Mouse (Mus musculus): ENCODE data around the gene Wtap. TPM values are rescaled to one million over a fixed set of nuclear protein-coding genes. Genes with fewer than 3 reads are reported as not detected.
"Not testable (repeated sequence)": the region's sequence is repeated elsewhere in the genome, so short reads cannot be mapped to it uniquely, and the experiment has no call there.

Wtap gene
- polyA plus RNA-seq, 1 experiment from 2014 or later = 136 TPM

DNA sequence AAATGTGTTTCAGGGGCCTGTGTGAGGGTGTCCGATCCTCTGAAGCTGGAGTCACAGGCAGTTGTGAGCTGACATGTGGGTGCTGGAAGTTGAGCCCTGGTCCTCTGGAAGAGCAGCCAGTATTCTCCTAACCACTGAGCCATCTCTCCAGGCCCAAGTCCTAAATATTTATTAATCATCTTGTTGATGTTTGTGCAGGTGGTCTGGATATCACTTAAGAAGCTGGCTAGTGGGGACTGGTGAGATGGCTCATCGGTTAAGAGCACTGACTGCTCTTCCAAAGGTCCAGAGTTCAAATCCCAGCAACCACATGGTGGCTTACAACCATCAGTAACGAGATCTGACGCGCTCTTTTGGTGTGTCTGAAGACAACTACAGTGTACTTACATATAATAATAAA is 44.3 kb downstream of the Wtap start:
- Histone ChIP-seq H3K27ac (ENCODE audit: low read depth) (no peak overlapping the region), H3K27me3 (ENCODE audit: insufficient read depth, low read length) (no peaks in the 10 kb centered on the region), H3K9me3 (ENCODE audit: low read depth, low read length) (no peaks in the 10 kb centered on the region), H3K9ac (no peak overlapping the region), H3K4me1 (ENCODE audit: insufficient read depth) (no peaks in the 10 kb centered on the region), H3K4me2 (no peak overlapping the region), H3K4me3 (ENCODE audit: low read depth, low read length) (no peak overlapping the region), H3K36me3 (ENCODE audit: insufficient read depth) (peaks cover 63% of the 10 kb centered on the region)
- TF ChIP-seq CTCF (IDR thresholded peaks at IDR 0.05; ENCODE audit: low read depth) = no peak
- 84% methylated on average over 5 of the region's 5 CpGs for WGBS
- DNase-seq (no peak), ATAC-seq (ENCODE audit: insufficient read depth) (no peak)

DNA sequence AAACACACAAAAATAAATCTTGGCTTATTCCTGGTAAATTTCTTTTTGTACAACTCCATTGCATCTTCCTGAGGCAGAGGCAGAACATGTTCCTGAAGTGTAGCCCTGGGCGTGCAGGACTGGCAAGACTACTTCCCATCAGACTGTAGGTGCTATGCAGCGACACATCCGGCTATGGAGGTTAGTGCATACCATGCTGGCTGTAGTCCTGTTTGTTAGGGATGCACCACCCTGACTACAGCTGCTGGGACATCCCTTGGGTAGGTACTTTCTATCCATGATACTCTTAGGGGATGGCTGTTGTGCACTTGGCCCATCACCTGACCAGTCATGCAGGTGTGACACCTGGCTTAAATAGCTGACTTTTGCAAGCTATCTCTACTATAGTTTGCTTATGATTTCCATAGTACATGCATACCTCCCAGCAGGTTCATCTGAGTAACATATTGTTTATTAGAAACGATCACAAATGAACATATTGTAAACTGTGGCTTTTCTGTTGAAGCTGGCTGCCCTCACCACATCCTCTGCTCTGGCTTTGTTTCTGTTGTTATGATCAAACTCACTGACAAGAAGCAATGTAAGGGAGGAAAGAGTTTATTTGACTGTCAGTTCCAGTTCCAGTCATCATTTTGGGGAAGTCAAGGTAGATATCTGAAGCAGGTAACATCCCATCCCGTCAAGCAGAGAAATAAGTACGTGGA is 51.4 kb downstream of the Wtap start:
- no peak overlapping the region for H3K4me2 ChIP-seq
- WGBS = 82% methylated on average over 6 of the region's 6 CpGs
- H3K9me3 ChIP-seq (ENCODE audit: low read depth, low read length) = no peaks in the 10 kb centered on the region
- DNase-seq = no peak
- no peak for TF ChIP-seq CTCF (IDR thresholded peaks at IDR 0.05; ENCODE audit: low read depth)
- no peak overlapping the region for H3K4me3 ChIP-seq (ENCODE audit: low read depth, low read length)
- H3K9ac ChIP-seq = no peak overlapping the region
- ATAC-seq (ENCODE audit: insufficient read depth) = no peak
- no peaks in the 10 kb centered on the region for H3K27me3 ChIP-seq (ENCODE audit: insufficient read depth, low read length)
- H3K27ac ChIP-seq (ENCODE audit: low read depth) = no peak overlapping the region
- peaks cover 40% of the 10 kb centered on the region for H3K36me3 ChIP-seq (ENCODE audit: insufficient read depth)
- 0 out of 2 replicates have a peak, but pooled peaks cover 3% of the 10 kb centered on the region for H3K4me1 ChIP-seq (ENCODE audit: insufficient read depth)

DNA sequence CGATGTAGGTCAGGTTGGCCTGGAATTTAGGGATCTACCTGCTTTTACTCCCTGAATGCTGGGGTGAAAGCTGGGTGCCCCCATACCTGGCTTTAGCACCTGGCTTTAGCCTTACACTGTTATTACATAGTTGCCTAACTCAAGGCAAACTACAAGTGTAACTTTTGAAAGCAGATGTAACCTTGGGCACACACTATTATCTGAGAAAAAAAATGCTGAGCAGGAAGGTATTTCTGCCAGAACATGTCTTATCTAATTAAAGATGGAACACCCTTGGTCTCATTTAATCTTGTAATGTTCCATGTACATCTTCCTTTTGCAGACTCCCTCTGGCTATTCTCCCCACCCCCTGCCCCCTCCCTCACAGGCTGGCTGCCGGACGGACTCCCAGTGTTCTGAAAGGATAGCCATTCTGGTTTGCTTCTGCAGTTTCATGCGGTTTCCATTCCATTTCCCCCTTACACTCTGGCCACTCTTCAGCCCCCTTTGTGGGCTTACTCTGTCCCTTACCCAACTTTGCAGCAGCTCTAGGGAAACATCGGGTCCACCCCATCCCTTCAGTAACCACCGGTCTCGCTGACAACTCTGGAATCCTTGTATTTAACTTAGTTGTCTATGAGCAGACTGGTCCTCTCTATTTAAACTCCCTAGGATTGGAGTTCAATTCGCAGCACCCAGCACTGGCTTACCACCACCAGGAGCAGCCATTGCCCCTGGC is 52.3 kb downstream of the Wtap start:
- no peaks in the 10 kb centered on the region for H3K27me3 ChIP-seq (ENCODE audit: insufficient read depth, low read length)
- H3K4me1 ChIP-seq (ENCODE audit: insufficient read depth) = 0 out of 2 replicates have a peak, but pooled peaks cover 3% of the 10 kb centered on the region
- 72% methylated on average over 8 of the region's 8 CpGs for WGBS
- no peak for TF ChIP-seq CTCF (IDR thresholded peaks at IDR 0.05; ENCODE audit: low read depth)
- no peak overlapping the region for H3K4me3 ChIP-seq (ENCODE audit: low read depth, low read length)
- no peak for DNase-seq
- H3K9me3 ChIP-seq (ENCODE audit: low read depth, low read length) = no peaks in the 10 kb centered on the region
- ATAC-seq (ENCODE audit: insufficient read depth) = no peak
- H3K36me3 ChIP-seq (ENCODE audit: insufficient read depth) = peaks cover 38% of the 10 kb centered on the region
- H3K4me2 ChIP-seq = no peak overlapping the region
- no peak overlapping the region for H3K9ac ChIP-seq
- no peak overlapping the region for H3K27ac ChIP-seq (ENCODE audit: low read depth)

DNA sequence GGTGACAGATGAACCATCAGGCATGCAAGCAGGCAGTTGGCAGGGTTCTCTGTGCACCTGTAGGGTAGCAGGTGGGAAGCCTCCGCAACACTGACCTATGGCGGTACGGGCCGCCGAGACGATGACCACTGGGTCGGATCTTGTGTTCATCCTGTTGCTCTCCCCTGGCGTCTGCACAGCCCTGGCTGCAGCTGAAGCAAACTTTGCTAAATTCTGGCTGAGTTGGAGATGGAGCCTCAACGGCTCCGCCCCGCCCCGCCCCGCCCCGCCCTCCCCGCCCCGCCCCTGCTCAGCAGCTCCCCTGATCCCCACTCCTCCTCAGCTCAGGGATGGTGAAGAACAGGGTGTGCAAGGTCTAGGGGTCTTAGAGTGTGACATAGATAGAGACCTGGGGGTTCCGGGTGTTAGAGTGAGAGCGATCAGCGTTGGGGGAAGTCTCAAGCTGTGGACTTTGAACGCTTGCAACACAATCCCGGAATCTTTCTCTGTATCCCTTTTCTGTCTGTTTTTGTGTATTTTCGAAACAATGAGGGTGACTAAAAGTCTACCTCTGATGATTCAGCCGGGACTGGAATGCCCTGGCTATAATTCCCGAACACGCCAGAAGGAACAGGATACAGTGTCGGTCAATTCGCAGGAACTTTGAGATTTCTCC is 53.7 kb downstream of the Wtap start, which contains the start of gene Acat3:
Gene Acat3 (minus strand): TSS at position 450 of the 655 bp plus-strand sequence.
- ATAC-seq (ENCODE audit: insufficient read depth) = peak; percentile 87
- H3K36me3 ChIP-seq (ENCODE audit: insufficient read depth) = peaks cover 27% of the 10 kb centered on the region
- DNase-seq = peak; percentile 54
- WGBS = 11% methylated on average over 27 of the region's 27 CpGs
- H3K27ac ChIP-seq (ENCODE audit: low read depth) = no peak within 1 kb of the TSS
- H3K9ac ChIP-seq = no peak within 1 kb of the TSS
- H3K27me3 ChIP-seq (ENCODE audit: insufficient read depth, low read length) = no peaks in the 10 kb centered on the region
- peak within 1 kb of the TSS; percentile 17; the same call in 1 of the 2 replicates for H3K4me3 ChIP-seq (ENCODE audit: low read depth, low read length)
- TF ChIP-seq CTCF (IDR thresholded peaks at IDR 0.05; ENCODE audit: low read depth) = no peak
- H3K9me3 ChIP-seq (ENCODE audit: low read depth, low read length) = no peaks in the 10 kb centered on the region
- H3K4me2 ChIP-seq = peak within 1 kb of the TSS; percentile 57
- H3K4me1 ChIP-seq (ENCODE audit: insufficient read depth) = 0 out of 2 replicates have a peak, but pooled peaks cover 3% of the 10 kb centered on the region

DNA sequence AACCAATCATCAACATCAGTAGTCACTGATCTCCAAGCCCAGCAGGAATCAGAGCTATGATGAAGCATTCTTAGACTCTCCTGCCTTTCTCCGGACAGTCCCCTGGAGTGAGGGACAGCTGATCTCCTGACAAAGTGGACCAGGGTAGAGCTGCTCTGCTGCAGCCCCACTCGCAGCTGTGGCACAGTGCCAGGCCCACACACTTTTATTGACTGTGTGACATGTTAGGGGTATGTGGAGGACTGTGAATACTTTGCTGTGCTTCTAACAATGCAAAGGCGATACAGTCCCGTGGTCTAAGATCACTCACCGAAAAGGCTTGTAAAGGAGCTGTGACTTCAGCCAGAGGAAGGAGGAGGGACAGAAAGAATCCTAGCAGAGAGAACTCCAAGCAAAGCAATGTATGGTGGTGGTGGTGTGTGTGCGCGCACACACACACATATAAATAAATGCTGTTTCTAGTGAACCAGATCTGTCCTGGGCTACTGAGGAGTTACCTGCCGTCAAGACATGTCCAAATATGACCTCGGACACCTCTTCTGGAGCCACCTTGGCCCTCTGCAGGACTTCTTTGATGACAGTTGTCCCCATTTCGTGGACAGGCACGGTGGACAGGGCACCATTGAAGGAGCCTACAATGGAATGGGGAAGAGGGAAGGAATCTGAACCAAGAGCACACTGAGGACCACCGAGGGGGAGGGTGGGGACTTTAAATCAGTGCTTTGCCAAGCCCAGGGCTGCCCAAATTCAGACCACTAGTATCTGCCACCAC is 54.4 kb downstream of the Wtap start:
- WGBS = 43% methylated on average over 2 of the region's 12 CpGs
- Histone ChIP-seq H3K4me3 (ENCODE audit: low read depth, low read length) (peak overlapping the region; percentile 17; the same call in 1 of the 2 replicates), H3K36me3 (ENCODE audit: insufficient read depth) (peaks cover 20% of the 10 kb centered on the region), H3K4me2 (peak overlapping the region; percentile 57)
- H3K4me1 ChIP-seq (ENCODE audit: insufficient read depth); H3K27ac ChIP-seq (ENCODE audit: low read depth); H3K9me3 ChIP-seq (ENCODE audit: low read depth, low read length); H3K9ac ChIP-seq; H3K27me3 ChIP-seq (ENCODE audit: insufficient read depth, low read length); DNase-seq: not testable (repeated sequence)
- ATAC-seq (ENCODE audit: insufficient read depth) = peak; percentile 42; the same call in 1 of the 2 replicates

DNA sequence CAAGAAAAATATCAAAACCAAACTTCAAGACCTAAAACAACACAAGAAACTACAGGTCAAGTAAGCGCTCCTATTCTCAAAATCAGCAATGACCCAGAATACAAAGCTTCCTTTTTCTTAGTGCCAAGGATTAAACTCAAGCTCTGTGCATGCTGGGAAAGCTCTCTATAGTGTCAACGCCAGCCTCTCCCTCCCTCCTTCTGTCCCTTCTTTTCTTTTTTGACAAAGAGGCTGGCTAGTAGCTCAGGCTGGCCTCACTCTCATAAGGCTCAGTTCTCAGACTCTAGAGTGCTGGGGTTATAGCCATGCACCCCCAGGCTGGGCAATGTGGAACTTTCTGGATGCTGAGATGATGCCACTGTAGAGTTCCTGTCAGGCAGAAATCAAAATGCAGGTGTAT is 55.9 kb downstream of the Wtap start:
- H3K4me3 ChIP-seq (ENCODE audit: low read depth, low read length) = no peak overlapping the region
- H3K4me2 ChIP-seq = no peak overlapping the region
- no peak for DNase-seq
- H3K27ac ChIP-seq (ENCODE audit: low read depth) = no peak overlapping the region
- no peaks in the 10 kb centered on the region for H3K27me3 ChIP-seq (ENCODE audit: insufficient read depth, low read length)
- ATAC-seq (ENCODE audit: insufficient read depth) = no peak
- 56% methylated on average over 2 of the region's 2 CpGs for WGBS
- no peak overlapping the region for H3K9ac ChIP-seq
- H3K4me1 ChIP-seq (ENCODE audit: insufficient read depth) = 0 out of 2 replicates have a peak, but pooled peaks cover 3% of the 10 kb centered on the region
- H3K36me3 ChIP-seq (ENCODE audit: insufficient read depth) = peaks cover 9% of the 10 kb centered on the region
- H3K9me3 ChIP-seq (ENCODE audit: low read depth, low read length) = no peaks in the 10 kb centered on the region
- TF ChIP-seq CTCF (IDR thresholded peaks at IDR 0.05; ENCODE audit: low read depth) = no peak

Measured in lung, embryonic 14.5 days (tissue).